Mouse (Mus musculus): ENCODE measurements around the gene Gbe1.

The Gbe1 gene

DNA sequence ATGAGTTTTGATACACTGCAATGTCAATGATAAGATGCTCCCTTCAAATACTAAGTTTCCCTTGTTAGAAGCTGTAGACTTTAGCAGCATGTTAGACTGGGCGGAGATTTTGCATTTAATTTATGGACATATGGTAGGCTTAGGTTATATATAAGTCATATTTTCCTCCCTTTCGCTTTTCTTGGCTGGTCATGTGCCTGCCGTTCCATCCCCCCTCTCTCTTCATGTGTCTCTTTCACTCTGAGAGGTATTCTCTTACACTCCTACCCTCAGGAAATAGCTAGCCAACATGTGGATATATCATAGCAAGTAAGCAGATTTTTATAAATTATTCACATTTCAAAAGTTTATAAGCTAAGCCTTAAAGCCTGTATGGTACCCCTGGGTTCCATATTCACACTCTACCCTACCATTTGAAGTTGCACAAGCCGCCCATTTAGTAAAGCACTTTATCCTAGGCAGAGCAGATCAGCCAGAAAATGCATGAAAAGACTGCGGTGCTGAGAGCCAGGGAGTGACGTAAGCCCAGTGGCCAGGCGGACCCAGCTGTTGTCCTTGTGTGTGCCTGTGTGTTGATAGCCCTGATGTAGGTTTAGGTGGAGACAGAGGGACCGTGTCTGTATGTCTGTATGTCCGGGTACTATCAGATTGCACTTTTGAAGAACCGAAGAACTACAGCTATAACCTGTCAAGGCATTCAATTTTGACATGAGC lies 248.0 kb downstream of the Gbe1 start:
- CTCF ChIA-PET = no interaction called here
- POLR2A ChIA-PET = no interaction called here

GRCm38 (mm10) chr16:70562574-70562973 lies 248.8 kb downstream of the Gbe1 start:
- ChIA-PET CTCF (interaction anchor here in 1 of 4 experiments (0.6 kb wide), 1 partner anchor 513 kb away, joined by 7 read pairs; no protein-coding TSS in a partner anchor), POLR2A (no interaction called here)

- POLR2A ChIA-PET = interaction anchor here in 1 of 4 experiments (1.0 kb wide), 1 partner anchor 59 kb away, joined by 3 read pairs; no protein-coding TSS in a partner anchor
- CTCF ChIA-PET = interaction anchor here in 1 of 4 experiments (0.6 kb wide), 1 partner anchor 169 kb away, joined by 3 read pairs; no protein-coding TSS in a partner anchor
These were observed 249.7 kb downstream of the Gbe1 start for GRCm38 (mm10) chr16:70563456-70563855.

GRCm38 (mm10) chr16:70568341-70569265 lies 254.9 kb downstream of the Gbe1 start:
- ChIA-PET POLR2A (no interaction called here), CTCF (interaction anchor here in 1 of 4 experiments (0.6 kb wide), 1 partner anchor 320 kb away, joined by 3 read pairs; no protein-coding TSS in a partner anchor)

- ChIA-PET POLR2A (no interaction called here), CTCF (no interaction called here)
These were observed 272.2 kb downstream of the Gbe1 start for GRCm38 (mm10) chr16:70585964-70586363.

GRCm38 (mm10) chr16:70602326-70602725 lies 288.6 kb downstream of the Gbe1 start:
- ChIA-PET CTCF (no interaction called here), POLR2A (no interaction called here)

- ChIA-PET CTCF (interaction anchor here in 1 of 4 experiments (1.5 kb wide), 1 partner anchor 9 kb away, joined by 3 read pairs; no protein-coding TSS in a partner anchor), POLR2A (no interaction called here)
These were observed 294.6 kb downstream of the Gbe1 start for GRCm38 (mm10) chr16:70608358-70608757.

DNA sequence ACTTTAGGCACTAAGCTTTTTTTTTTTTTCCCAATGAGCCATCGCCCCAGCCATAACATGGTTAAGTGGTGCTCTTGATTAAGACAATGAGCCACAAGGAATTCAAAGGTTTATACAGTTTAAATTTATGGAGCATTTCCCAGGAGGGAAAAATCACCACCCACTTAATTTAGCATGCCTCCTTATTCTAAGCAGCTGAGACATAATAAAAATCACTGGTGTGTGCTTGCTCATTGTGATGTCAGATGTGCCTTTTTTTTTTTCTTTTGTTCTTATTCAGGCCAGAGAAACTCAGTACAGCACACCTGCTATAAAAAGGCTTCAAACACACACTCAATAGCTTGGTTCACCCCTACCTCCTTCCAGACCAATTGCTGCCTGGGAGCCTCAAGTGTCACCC lies 303.9 kb downstream of the Gbe1 start:
- POLR2A ChIA-PET = no interaction called here
- CTCF ChIA-PET = interaction anchor here in 1 of 4 experiments (1.3 kb wide), 1 partner anchor 9 kb away, joined by 3 read pairs; no protein-coding TSS in a partner anchor

- POLR2A ChIA-PET = no interaction called here
- CTCF ChIA-PET = no interaction called here
These were observed 304.4 kb downstream of the Gbe1 start for GRCm38 (mm10) chr16:70618168-70618567.
